Mouse (Mus musculus): ENCODE measurements at regions not wholly inside any gene's neighbourhood (a gene's known extent, or its start where the extent isn't known, plus 50 kb on each side); places are given as distances from the start of the nearest gene placed in this dataset.

DNA sequence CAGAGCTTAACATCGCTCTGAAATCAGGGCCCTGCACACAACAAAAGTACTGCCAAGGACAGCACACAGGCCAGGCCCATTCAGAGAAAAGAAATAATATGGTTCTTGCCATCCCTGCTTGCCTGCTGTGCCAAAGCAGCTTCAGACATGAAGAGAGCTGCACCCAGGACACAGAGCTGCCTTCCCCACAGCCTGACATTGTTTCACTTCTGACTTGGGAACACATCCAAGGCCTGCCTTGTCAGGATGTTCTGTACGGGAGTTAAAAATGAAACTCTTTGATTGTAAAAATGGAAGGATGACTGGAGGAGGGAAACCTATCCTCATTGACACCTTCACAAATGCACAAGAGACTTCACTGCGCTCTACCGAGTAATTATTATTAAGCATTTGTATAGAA is 114.0 kb upstream of the Ube2e3 start:
- no peak for TF ChIP-seq POLR2A (IDR thresholded peaks at IDR 0.05; ENCODE audit: low read depth, low read length)
- TF ChIP-seq CTCF (IDR thresholded peaks at IDR 0.05; ENCODE audit: extremely low read depth, insufficient read length, insufficient replicate concordance, low read depth, low read length) = no peak

Data from small intestine, adult 2 months (tissue).